Mouse (Mus musculus): ENCODE data around the gene Sub1. TPM values are rescaled to one million over a fixed set of nuclear protein-coding genes. Genes with fewer than 3 reads are reported as not detected.

Sub1 gene
- polyA plus RNA-seq, 1 experiment from 2014 or later = 669 TPM

DNA sequence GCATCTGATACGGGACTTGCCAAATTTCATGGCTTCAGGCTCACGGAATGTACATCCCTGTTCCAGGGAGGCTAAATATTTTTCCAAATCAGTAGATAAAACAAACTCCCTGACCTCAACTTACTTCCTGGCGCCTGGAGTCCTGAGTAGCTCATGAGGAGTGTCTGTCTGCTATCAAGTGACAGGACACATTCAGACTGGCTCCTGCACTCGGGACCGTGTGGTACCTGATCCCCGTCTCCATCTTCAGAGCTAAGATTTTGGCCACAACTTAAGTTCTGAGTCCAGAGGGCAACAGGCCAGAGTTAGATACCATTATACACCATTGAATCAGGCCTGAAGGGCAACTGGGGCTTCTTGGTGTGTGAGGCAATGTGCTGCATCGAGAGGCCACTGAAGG lies 40.7 kb downstream of the Sub1 start:
- 86% methylated on average over 7 of the region's 7 CpGs for WGBS
- Histone ChIP-seq H3K9me3 (no peaks in the 10 kb centered on the region), H3K36me3 (no peaks in the 10 kb centered on the region), H3K4me2 (no peak overlapping the region), H3K27ac (no peak overlapping the region), H3K4me3 (no peak overlapping the region), H3K9ac (no peak overlapping the region), H3K27me3 (no peaks in the 10 kb centered on the region), H3K4me1 (no peaks in the 10 kb centered on the region)
- ATAC-seq (ENCODE audit: insufficient number of reproducible peaks, low FRiP score, low TSS enrichment, low read depth) = no peak

DNA sequence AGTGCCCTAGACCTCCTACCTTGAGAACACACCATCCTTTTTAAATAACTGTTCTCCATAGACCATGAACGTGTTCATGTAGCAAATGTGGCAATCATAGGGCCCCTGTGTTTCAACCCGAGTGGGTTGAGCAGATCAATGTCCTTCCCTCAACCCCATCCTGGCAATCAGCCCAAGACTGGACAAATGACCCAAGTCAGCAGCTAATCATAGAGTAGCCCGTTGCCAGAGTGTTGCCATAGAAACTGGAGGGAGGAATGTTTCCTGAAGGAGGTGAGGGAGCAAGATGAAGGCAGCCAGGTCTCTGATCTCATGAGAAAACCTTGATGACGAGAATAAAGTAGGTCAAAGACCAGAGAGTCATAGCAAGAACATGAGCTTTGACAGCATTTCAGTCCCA lies 42.6 kb downstream of the Sub1 start:
- Histone ChIP-seq H3K4me2 (no peak overlapping the region), H3K9me3 (no peaks in the 10 kb centered on the region), H3K27ac (no peak overlapping the region), H3K9ac (no peak overlapping the region), H3K36me3 (no peaks in the 10 kb centered on the region), H3K4me3 (no peak overlapping the region), H3K4me1 (no peaks in the 10 kb centered on the region), H3K27me3 (no peaks in the 10 kb centered on the region)
- 58% methylated on average over 4 of the region's 4 CpGs for WGBS
- ATAC-seq (ENCODE audit: insufficient number of reproducible peaks, low FRiP score, low TSS enrichment, low read depth) = no peak

DNA sequence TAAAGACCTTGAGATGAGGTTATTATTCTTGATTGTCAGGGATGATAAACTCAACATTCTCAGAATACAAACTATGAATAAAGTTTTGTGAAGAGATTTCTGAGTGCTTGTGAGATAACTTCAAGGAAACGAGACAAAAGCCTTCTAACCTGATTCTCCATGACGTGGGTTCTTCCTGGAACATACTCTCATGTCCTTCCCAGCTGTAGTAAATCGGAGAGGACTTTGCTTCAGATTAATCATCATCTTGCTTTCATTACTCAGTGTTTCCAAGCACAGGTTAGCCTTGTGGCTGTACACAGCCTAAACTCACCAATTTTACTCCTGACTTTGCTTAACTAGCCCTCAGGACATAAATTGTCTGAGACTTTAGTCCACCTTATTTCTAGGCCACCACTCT lies 44.6 kb downstream of the Sub1 start:
- H3K4me1 ChIP-seq = no peaks in the 10 kb centered on the region
- H3K9me3 ChIP-seq = no peaks in the 10 kb centered on the region
- no peak overlapping the region for H3K4me3 ChIP-seq
- 78% methylated on average over 3 of the region's 3 CpGs for WGBS
- H3K27me3 ChIP-seq = no peaks in the 10 kb centered on the region
- H3K36me3 ChIP-seq = no peaks in the 10 kb centered on the region
- no peak overlapping the region for H3K27ac ChIP-seq
- no peak overlapping the region for H3K9ac ChIP-seq
- no peak for ATAC-seq (ENCODE audit: insufficient number of reproducible peaks, low FRiP score, low TSS enrichment, low read depth)
- no peak overlapping the region for H3K4me2 ChIP-seq

DNA sequence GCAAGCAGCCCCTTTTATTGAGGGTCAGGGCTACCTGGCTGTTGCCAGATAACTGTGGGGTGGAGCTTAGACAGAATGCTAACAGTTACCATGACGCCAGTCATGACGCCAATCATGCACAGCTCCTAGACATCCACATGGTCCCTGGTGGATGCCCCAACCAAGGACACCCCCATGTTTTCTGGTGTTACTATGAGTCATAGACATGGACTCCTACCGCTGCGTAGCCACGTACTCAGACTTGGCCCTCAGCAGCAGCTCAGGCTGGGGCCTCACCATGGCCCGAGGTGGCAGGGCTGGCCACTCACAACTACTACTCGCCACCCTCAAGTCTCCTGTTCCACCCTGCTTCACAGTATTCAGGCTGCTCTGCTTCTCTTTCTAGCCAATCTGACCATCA lies 45.6 kb downstream of the Sub1 start:
- no peak for ATAC-seq (ENCODE audit: insufficient number of reproducible peaks, low FRiP score, low TSS enrichment, low read depth)

DNA sequence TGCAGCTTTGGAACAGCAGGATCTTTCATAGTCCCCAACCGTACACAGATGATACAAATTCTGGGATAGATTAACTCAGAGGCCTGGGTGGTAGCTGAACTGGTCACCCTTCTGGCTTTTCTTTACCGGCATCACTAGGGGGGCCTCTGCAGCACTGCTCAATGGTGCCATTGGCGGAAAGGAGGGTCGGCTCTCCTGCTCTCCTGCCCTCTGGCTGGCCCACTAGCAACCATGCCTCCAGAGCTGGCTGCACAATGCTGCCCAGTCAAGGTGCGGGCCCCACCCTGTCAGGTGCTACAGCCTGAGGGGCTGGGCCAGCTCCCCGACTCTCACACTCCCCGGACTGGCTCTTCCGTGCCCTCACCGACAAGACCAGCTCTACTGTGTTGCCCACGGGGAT lies 46.6 kb downstream of the Sub1 start:
- H3K4me1 ChIP-seq = no peaks in the 10 kb centered on the region
- H3K27ac ChIP-seq = no peak overlapping the region
- 86% methylated on average over 10 of the region's 10 CpGs for WGBS
- no peak overlapping the region for H3K4me2 ChIP-seq
- no peaks in the 10 kb centered on the region for H3K36me3 ChIP-seq
- H3K9me3 ChIP-seq = no peaks in the 10 kb centered on the region
- no peak for ATAC-seq (ENCODE audit: insufficient number of reproducible peaks, low FRiP score, low TSS enrichment, low read depth)
- no peak overlapping the region for H3K9ac ChIP-seq
- H3K27me3 ChIP-seq = no peaks in the 10 kb centered on the region
- no peak overlapping the region for H3K4me3 ChIP-seq

More for the DNA sequence above, 45.6 kb downstream of the Sub1 start:
- Histone ChIP-seq H3K9ac (no peak overlapping the region), H3K9me3 (no peaks in the 10 kb centered on the region), H3K4me3 (no peak overlapping the region), H3K4me1 (no peaks in the 10 kb centered on the region), H3K27ac (no peak overlapping the region), H3K4me2 (no peak overlapping the region), H3K27me3 (no peaks in the 10 kb centered on the region), H3K36me3 (no peaks in the 10 kb centered on the region)
- 92% methylated on average over 7 of the region's 7 CpGs for WGBS

DNA sequence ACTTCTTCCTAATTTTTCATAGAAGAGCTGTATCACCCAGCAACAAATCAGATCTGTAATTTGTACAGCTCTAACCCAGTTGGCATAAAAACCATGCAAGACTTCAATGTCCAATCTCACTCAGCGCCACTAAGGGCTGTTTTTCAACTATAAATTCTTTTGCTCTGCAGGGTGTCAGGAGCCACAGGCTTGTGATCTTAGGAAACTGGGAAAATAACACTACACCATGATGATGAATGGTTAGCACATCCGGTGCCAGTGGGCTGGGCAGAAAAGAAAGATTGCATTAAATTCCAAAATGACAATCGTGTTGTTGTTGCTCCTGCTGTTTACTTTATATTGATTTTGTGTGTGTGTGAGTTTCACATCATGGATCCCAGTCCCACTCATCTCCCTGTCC lies 47.3 kb downstream of the Sub1 start:
- no peaks in the 10 kb centered on the region for H3K27me3 ChIP-seq
- no peak overlapping the region for H3K4me3 ChIP-seq
- H3K4me2 ChIP-seq = no peak overlapping the region
- H3K4me1 ChIP-seq = no peaks in the 10 kb centered on the region
- no peak for ATAC-seq (ENCODE audit: insufficient number of reproducible peaks, low FRiP score, low TSS enrichment, low read depth)
- no peaks in the 10 kb centered on the region for H3K9me3 ChIP-seq
- no peak overlapping the region for H3K9ac ChIP-seq
- 82% methylated on average over 3 of the region's 3 CpGs for WGBS
- no peak overlapping the region for H3K27ac ChIP-seq
- H3K36me3 ChIP-seq = no peaks in the 10 kb centered on the region

DNA sequence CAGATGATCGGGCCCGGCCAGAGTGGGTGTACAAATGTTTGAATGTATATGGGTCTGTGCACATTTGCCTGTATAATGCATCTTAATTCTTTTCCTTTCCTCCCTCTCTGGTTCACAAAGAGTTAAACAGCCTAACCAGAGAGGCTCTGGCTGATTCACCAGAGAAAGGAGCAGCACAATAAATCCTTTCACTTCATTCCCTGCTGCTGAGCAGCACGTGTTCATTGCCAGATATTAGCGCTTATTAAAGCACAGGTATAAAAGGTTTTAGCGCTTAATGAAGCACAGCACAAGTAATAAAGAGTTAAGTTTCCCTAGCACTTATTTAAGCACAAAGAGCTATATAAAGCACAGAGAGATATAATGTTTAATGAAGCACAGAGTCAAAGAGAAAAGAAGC lies 55.9 kb downstream of the Sub1 start:
- Histone ChIP-seq H3K9me3 (no peaks in the 10 kb centered on the region), H3K4me2 (no peak overlapping the region), H3K36me3 (no peaks in the 10 kb centered on the region), H3K27ac (no peak overlapping the region), H3K9ac (no peak overlapping the region), H3K27me3 (no peaks in the 10 kb centered on the region), H3K4me1 (no peaks in the 10 kb centered on the region; the same call in 1 of the 2 replicates), H3K4me3 (no peak overlapping the region)
- no peak for ATAC-seq (ENCODE audit: insufficient number of reproducible peaks, low FRiP score, low TSS enrichment, low read depth)
- WGBS = 46% methylated on average over 5 of the region's 5 CpGs

Other genes with a start within 250 kb of the Sub1 start
- gene Npr3, start 89.7 kb downstream of the Sub1 start, polyA plus RNA-seq (2015; fragmentation: Nextera tagmentation; extraction: Ambion mirVana) = 5.1 and 6.3 TPM in 2 replicates
- 128 TPM in 2 replicates for gene Zfr, start 120.8 kb upstream of the Sub1 start, polyA plus RNA-seq (2015; fragmentation: Nextera tagmentation; extraction: Ambion mirVana)
- gene Mtmr12, start 208.0 kb upstream of the Sub1 start, polyA plus RNA-seq (2015; fragmentation: Nextera tagmentation; extraction: Ambion mirVana) = 15.0 TPM in 2 replicates

All from limb, embryonic 15.5 days (tissue).